Mouse (Mus musculus) E14TG2a.4 (cell line): ENCODE measurements at regions not wholly inside any gene's neighbourhood (a gene's known extent, or its start where the extent isn't known, plus 50 kb on each side); places are given as distances from the start of the nearest gene placed in this dataset.
"Not testable (repeated sequence)": the region's sequence is repeated elsewhere in the genome, so short reads cannot be mapped to it uniquely, and the experiment has no call there.

Source experiments
- H3K27me3 ChIP-seq: 2 replicates; pipeline ENCODE4 v1.6.1; 2014; ENCODE audit warnings: low read length, control low read depth; ENCODE audit not compliant: insufficient read depth
- H3K36me3 ChIP-seq: 2 replicates; pipeline ENCODE4 v1.6.1; 2014; ENCODE audit warnings: low read length, control low read depth; ENCODE audit not compliant: insufficient read depth
- H3K4me1 ChIP-seq: replicated peaks from 2 replicates; pipeline ENCODE4 v1.6.1; 2014; ENCODE audit warnings: low read depth, low read length, control low read depth
- H3K4me3 ChIP-seq: replicated peaks from 2 replicates; pipeline ENCODE4 v1.5.1; 2014; ENCODE audit warnings: mild to moderate bottlenecking, low read length
- H3K9me3 ChIP-seq: 2 replicates; pipeline ENCODE4 v1.6.1; 2014; ENCODE audit warnings: low read length, control low read depth
- CTCF ChIP-seq: conservative IDR thresholded peaks from 2 replicates; pipeline ENCODE4 v1.5.1; 2014; ENCODE audit warnings: low read length
- NANOG ChIP-seq: IDR thresholded peaks from 2 replicates; pipeline ENCODE4 v1.6.1; 2014; ENCODE audit warnings: borderline replicate concordance, low read length, mixed read lengths
- POU5F1 ChIP-seq: IDR thresholded peaks from 2 replicates; pipeline ENCODE4 v1.6.1; 2014; ENCODE audit warnings: low read length, borderline replicate concordance

DNA sequence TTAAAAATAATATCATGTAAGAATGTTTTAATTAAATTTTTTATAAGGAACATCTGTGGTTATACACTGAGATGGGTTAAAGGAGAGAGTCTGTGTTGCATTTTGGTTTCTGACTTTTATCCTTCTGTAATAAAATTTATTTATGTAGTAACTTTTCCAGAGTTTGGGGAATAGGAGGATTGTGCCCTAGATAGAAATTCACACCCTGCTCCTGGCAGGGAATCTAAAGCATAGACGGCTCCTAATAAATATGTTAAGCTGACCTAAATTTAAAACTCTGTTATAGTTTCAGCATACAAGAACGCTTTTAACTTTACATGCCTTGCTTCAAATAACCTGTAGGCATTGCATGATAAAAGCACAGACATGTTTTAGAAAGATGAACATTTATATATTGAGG lies 618.7 kb upstream of the Negr1 start:
- TF ChIP-seq POU5F1 (no peak), CTCF (no peak), NANOG (no peak)
- no peak overlapping the region for H3K4me3 ChIP-seq

GRCm38 (mm10) chr3:155944042-155944735 lies 617.4 kb upstream of the Negr1 start:
- Histone ChIP-seq H3K9me3 (no peaks in the 10 kb centered on the region), H3K27me3 (no peaks in the 10 kb centered on the region), H3K36me3 (no peaks in the 10 kb centered on the region), H3K4me1 (no peaks in the 10 kb centered on the region), H3K4me3 (no peak overlapping the region)
- no peak for TF ChIP-seq NANOG
- no peak for TF ChIP-seq CTCF
- TF ChIP-seq POU5F1 = no peak

More for the DNA sequence above, 618.7 kb upstream of the Negr1 start:
- no peaks in the 10 kb centered on the region for H3K27me3 ChIP-seq
- no peaks in the 10 kb centered on the region for H3K4me1 ChIP-seq
- H3K9me3 ChIP-seq = no peaks in the 10 kb centered on the region
- H3K36me3 ChIP-seq = no peaks in the 10 kb centered on the region

DNA sequence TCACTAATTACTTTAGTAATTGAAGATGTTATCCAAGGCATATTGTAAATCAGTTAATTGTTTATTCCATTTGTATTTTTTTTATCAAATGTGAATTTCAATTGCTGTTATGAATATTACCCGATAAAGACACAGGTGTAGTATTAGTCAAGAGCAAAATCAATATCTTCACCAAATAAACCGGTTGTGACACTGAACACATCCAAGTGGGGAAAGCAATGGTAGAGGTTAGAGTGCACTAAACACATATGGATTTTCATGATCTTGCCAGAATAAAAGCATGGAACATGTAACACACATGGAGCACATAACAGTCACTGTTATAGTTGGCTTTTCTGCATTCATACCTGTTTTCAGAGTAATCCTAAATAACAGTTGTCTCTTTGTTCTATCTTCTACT lies 616.4 kb upstream of the Negr1 start:
- Histone ChIP-seq H3K36me3 (no peaks in the 10 kb centered on the region), H3K9me3 (no peaks in the 10 kb centered on the region), H3K4me3 (no peak overlapping the region), H3K4me1 (no peaks in the 10 kb centered on the region), H3K27me3 (no peaks in the 10 kb centered on the region)
- TF ChIP-seq CTCF (no peak), POU5F1 (no peak), NANOG (no peak)

GRCm38 (mm10) chr3:155962496-155962895 lies 599.1 kb upstream of the Negr1 start:
- H3K27me3 ChIP-seq, H3K36me3 ChIP-seq: not testable (repeated sequence)

GRCm38 (mm10) chr3:155979636-155980035 lies 582.0 kb upstream of the Negr1 start:
- Histone ChIP-seq H3K4me1 (no peaks in the 10 kb centered on the region), H3K27me3 (no peaks in the 10 kb centered on the region), H3K36me3 (no peaks in the 10 kb centered on the region), H3K9me3 (no peaks in the 10 kb centered on the region), H3K4me3 (no peak overlapping the region)
- TF ChIP-seq NANOG = no peak
- TF ChIP-seq CTCF = no peak
- no peak for TF ChIP-seq POU5F1

More at GRCm38 (mm10) chr3:155962496-155962895, 599.1 kb upstream of the Negr1 start:
- not testable (repeated sequence) for H3K9me3 ChIP-seq, H3K4me3 ChIP-seq, H3K4me1 ChIP-seq

DNA sequence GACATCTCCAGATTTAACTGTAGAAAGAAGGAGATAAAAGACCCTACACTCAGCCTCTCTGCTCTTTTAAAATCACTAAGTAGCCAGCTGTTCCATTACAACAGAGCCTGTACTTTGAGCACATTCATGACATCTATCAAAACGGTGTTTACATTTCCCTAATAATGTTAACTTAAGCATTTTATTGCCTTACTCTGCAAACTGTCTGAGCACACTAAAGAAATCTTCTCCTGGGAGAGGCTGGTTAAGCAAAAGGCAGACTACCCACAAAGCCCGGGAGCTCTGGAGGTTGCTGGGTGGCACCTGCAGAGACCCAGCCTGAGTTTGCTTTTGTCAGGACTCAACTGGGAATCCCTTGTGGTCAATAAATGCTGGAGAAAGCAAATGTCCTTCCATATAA lies 567.5 kb upstream of the Negr1 start:
- Histone ChIP-seq H3K36me3 (no peaks in the 10 kb centered on the region), H3K4me1 (no peaks in the 10 kb centered on the region), H3K9me3 (no peaks in the 10 kb centered on the region), H3K4me3 (no peak overlapping the region), H3K27me3 (no peaks in the 10 kb centered on the region)
- TF ChIP-seq NANOG = no peak
- TF ChIP-seq CTCF = no peak
- no peak for TF ChIP-seq POU5F1

GRCm38 (mm10) chr3:156017676-156018230 lies 543.8 kb upstream of the Negr1 start:
- Histone ChIP-seq H3K27me3 (no peaks in the 10 kb centered on the region), H3K9me3 (no peaks in the 10 kb centered on the region), H3K36me3 (no peaks in the 10 kb centered on the region), H3K4me1 (no peaks in the 10 kb centered on the region), H3K4me3 (no peak overlapping the region)
- no peak for TF ChIP-seq NANOG

DNA sequence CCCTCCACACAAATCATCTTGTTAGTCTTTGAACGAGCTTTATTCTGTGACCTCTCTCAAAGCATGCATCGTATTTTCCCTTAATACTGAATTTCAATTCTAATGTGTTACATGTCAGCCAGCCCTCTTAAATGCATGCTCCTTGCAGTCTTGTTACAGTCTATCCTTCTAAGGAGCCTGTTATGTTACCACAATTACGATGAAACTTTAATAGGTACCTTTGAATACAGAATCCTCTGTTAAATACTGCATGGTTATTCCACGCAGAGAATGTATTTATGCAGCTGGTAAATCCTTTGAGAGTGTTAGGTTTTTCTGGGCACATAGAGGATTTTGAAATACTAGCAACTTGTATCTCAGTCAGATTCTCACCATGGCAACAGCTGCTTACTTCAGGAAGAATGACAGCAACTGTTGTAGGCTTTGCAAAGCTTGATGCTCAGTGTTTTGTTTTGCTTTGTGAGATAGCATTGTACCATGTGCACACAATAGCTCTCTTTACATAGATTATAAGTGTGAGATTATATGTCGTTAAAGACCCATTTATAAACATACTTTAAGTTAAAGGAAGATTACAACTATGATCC lies 532.9 kb upstream of the Negr1 start:
- Histone ChIP-seq H3K4me3 (no peak overlapping the region), H3K27me3 (no peaks in the 10 kb centered on the region), H3K9me3 (no peaks in the 10 kb centered on the region), H3K36me3 (no peaks in the 10 kb centered on the region), H3K4me1 (no peaks in the 10 kb centered on the region)
- TF ChIP-seq POU5F1 = no peak
- no peak for TF ChIP-seq NANOG
- TF ChIP-seq CTCF = no peak

DNA sequence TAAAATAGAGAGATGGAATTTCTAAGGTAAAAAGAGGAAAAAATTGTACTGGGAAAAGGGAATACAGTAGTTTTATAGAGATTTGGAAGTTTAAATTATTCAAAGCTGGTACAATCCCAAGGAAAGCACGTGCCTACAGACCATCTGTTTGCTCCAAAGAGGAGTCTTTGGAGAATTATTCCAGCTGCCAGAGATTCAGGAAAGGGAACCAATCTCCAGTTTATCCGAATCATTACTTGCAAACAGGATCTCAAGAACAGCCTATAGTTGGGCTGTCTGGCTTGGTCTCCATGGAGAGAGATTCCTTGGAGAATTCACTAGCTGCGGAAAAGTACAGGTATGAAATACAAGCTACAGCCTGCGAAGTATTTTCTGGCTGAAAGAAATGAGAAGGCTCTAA lies 491.3 kb upstream of the Negr1 start:
- Histone ChIP-seq H3K27me3 (no peaks in the 10 kb centered on the region), H3K4me1 (no peaks in the 10 kb centered on the region), H3K4me3 (no peak overlapping the region), H3K36me3 (no peaks in the 10 kb centered on the region), H3K9me3 (no peaks in the 10 kb centered on the region)
- TF ChIP-seq CTCF (no peak), POU5F1 (no peak), NANOG (no peak)
